Mouse (Mus musculus) T-cell, adult 2 months (primary cell): Measurements from ENCODE around the gene Fam160a1.

Experiments
- DNase-seq: peaks from one replicate; pipeline ENCODE4 v3.0.0; 2022; ENCODE audit warnings: low spot score

Gene Fam160a1

GRCm38 (mm10) chr3:85827283-85827682 is 10.2 kb upstream of the Fam160a1 start:
- DNase-seq, result no peak

- no peak for DNase-seq
Measured at GRCm38 (mm10) chr3:85820839-85821548, 3.9 kb upstream of the Fam160a1 start.

- no peak for DNase-seq
Measured at GRCm38 (mm10) chr3:85819319-85819718, 2.2 kb upstream of the Fam160a1 start.

GRCm38 (mm10) chr3:85814241-85814640 is 2.9 kb downstream of the Fam160a1 start:
- DNase-seq, result no peak

- no peak for DNase-seq
Measured at GRCm38 (mm10) chr3:85813101-85814014, 3.7 kb downstream of the Fam160a1 start.

GRCm38 (mm10) chr3:85812010-85812409 is 5.1 kb downstream of the Fam160a1 start:
- no peak for DNase-seq

GRCm38 (mm10) chr3:85793166-85793565 is 23.9 kb downstream of the Fam160a1 start:
- no peak for DNase-seq

- DNase-seq, result no peak
Measured at GRCm38 (mm10) chr3:85789748-85790147, 27.3 kb downstream of the Fam160a1 start.

- DNase-seq, result no peak
Measured at GRCm38 (mm10) chr3:85786501-85786900, 30.6 kb downstream of the Fam160a1 start.

- no peak for DNase-seq
Measured at GRCm38 (mm10) chr3:85780906-85781305, 36.2 kb downstream of the Fam160a1 start.

- DNase-seq, result no peak
Measured at GRCm38 (mm10) chr3:85780332-85780731, 36.8 kb downstream of the Fam160a1 start.

GRCm38 (mm10) chr3:85777841-85778240 is 39.2 kb downstream of the Fam160a1 start:
- DNase-seq, result no peak

GRCm38 (mm10) chr3:85777356-85777755 is 39.7 kb downstream of the Fam160a1 start:
- no peak for DNase-seq

GRCm38 (mm10) chr3:85776707-85777106 is 40.4 kb downstream of the Fam160a1 start:
- no peak for DNase-seq

GRCm38 (mm10) chr3:85776126-85776525 is 41.0 kb downstream of the Fam160a1 start:
- DNase-seq, result no peak

GRCm38 (mm10) chr3:85773886-85774285 is 43.2 kb downstream of the Fam160a1 start:
- DNase-seq, result no peak

- no peak for DNase-seq
Measured at GRCm38 (mm10) chr3:85773425-85773824, 43.7 kb downstream of the Fam160a1 start.

- no peak for DNase-seq
Measured at GRCm38 (mm10) chr3:85764937-85765337, 52.2 kb downstream of the Fam160a1 start.

GRCm38 (mm10) chr3:85764008-85764834 is 52.9 kb downstream of the Fam160a1 start:
- DNase-seq, result no peak

- no peak for DNase-seq
Measured at GRCm38 (mm10) chr3:85757944-85758343, 59.1 kb downstream of the Fam160a1 start.

GRCm38 (mm10) chr3:85757435-85757834 is 59.7 kb downstream of the Fam160a1 start:
- DNase-seq, result no peak

- no peak for DNase-seq
Measured at GRCm38 (mm10) chr3:85749348-85749747, 67.7 kb downstream of the Fam160a1 start.
